23 mouse cellular contexts compared by ENCODE assay signal in the genomic region with DNA sequence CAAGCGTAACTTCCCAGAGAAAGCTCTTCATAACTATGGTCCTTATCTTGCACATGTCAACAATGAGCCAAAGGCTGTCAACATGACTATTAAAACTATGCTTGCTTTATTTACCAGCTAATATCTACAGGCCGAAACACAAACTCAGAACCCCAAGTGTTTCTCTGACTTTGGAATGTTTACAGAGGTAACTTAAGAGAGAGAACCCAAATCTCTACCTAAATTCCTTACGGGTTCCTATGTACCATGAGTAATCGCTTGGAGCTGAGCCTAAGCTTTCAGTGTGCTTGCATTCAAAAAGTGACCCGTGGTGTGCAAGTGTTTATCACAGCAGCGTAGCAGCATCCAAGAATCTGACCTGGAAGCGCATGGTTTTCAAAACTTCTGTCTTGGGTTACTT. TPM values are rescaled to one million over a fixed set of nuclear protein-coding genes. Genes with fewer than 3 reads are reported as not detected.
DNase-seq lines count a peak whose midpoint lies in the region; ATAC-seq and TF ChIP-seq lines count a peak whose summit lies in the region.
"Had no signal": no experiment of that assay in that cellular context is flagged by ENCODE, and none has a peak within 500 bp of the region (broad histone marks: within the 10 kb centered on the region; RNA-seq: fewer than 3 reads in every experiment).

No protein-coding gene starts in this region.

- H3K27me3 ChIP-seq in heart, embryonic 16.5 days (ENCODE audit: control insufficient read depth, insufficient read depth, low read length), result no peaks in the 10 kb centered on the region
- H3K27me3 ChIP-seq: embryonic facial prominence, embryonic 12.5 days; forebrain, embryonic 12.5 days had no signal

- no peak overlapping the region for H3K9ac ChIP-seq in heart, embryonic 16.5 days (ENCODE audit: low read length)
- H3K9ac ChIP-seq: embryonic facial prominence, embryonic 12.5 days; forebrain, embryonic 12.5 days had no signal

- peaks cover 12% of the 10 kb centered on the region for H3K4me1 ChIP-seq in heart, embryonic 16.5 days (ENCODE audit: control insufficient read depth, insufficient read depth, low read length)
- H3K4me1 ChIP-seq in embryonic fibroblast, embryonic 13.5 days (ENCODE audit: control insufficient read depth, insufficient read depth, low read length), result peaks cover 9% of the 10 kb centered on the region

- no peaks in the 10 kb centered on the region for H3K36me3 ChIP-seq in heart, embryonic 16.5 days (ENCODE audit: control insufficient read depth, insufficient read depth)
- H3K36me3 ChIP-seq: embryonic facial prominence, embryonic 10.5 days; embryonic facial prominence, embryonic 12.5 days had no signal

- no peaks in the 10 kb centered on the region for H3K9me3 ChIP-seq in heart, embryonic 16.5 days (replicated peaks; ENCODE audit: control insufficient read depth, low read length)
- H3K9me3 ChIP-seq: embryonic facial prominence, embryonic 10.5 days; embryonic facial prominence, embryonic 12.5 days; forebrain, embryonic 12.5 days had no signal

- no peak overlapping the region for H3K4me2 ChIP-seq in heart, embryonic 16.5 days (ENCODE audit: low read depth, low read length)
- H3K4me2 ChIP-seq: embryonic facial prominence, embryonic 12.5 days; forebrain, embryonic 12.5 days had no signal

- WGBS in heart, embryonic 16.5 days, result 58% methylated on average over 7 of the region's 7 CpGs

- TF ChIP-seq CTCF in embryonic fibroblast, embryonic 13.5 days (IDR thresholded peaks at IDR 0.05; ENCODE audit: borderline replicate concordance, insufficient read depth, low read length), result no peak

- ATAC-seq in heart, embryonic 16.5 days (replicated peaks; ENCODE audit: extremely low read depth, insufficient read depth, low FRiP score), result no peak
- ATAC-seq: activated CD4-positive, CD25-positive, alpha-beta regulatory T cell, adult 4 months; forebrain, embryonic 14.5 days; forebrain, embryonic 16.5 days had no signal

- H3K4me3 ChIP-seq in heart, embryonic 16.5 days (ENCODE audit: low read length), result no peak overlapping the region
- no peak overlapping the region for H3K4me3 ChIP-seq in embryonic fibroblast, embryonic 13.5 days (ENCODE audit: insufficient read depth, low read length)
- H3K4me3 ChIP-seq: embryonic facial prominence, embryonic 10.5 days; embryonic facial prominence, embryonic 12.5 days; erythroblast, embryonic 14.5 days; forebrain, embryonic 10.5 days; forebrain, embryonic 12.5 days had no signal

- no peak for TF ChIP-seq POLR2A in embryonic fibroblast, embryonic 13.5 days (IDR thresholded peaks at IDR 0.05; ENCODE audit: low read depth, low read length)

- H3K27ac ChIP-seq in heart, embryonic 16.5 days (ENCODE audit: low read length), result peak overlapping the region; percentile 39; the same call in 1 of the 2 replicates
- H3K27ac ChIP-seq in embryonic fibroblast, embryonic 13.5 days (ENCODE audit: insufficient read depth, low read length), result 0 out of 2 replicates have a peak overlapping the region, but pooled peaks have one; percentile 15
- H3K27ac ChIP-seq: embryonic facial prominence, embryonic 10.5 days; embryonic facial prominence, embryonic 12.5 days; forebrain, embryonic 10.5 days; forebrain, embryonic 12.5 days had no signal

- DNase-seq in heart, adult 11 months, result no peak
- DNase-seq in lung, postnatal 25 days (ENCODE audit: low spot score), result peak; percentile 32
- no peak for DNase-seq in lung, postnatal 10 days
- peak; percentile 79 for DNase-seq in 3T3-L1 (ENCODE audit: low read depth, low spot score)
- DNase-seq in thymus, postnatal 36 days, result no peak
- DNase-seq: adrenal gland, adult 8-10 months; adrenal gland, postnatal 14 days; adrenal gland, postnatal 36 days; cerebellum, adult 11-12 months; cerebellum, adult 2 months; cerebellum, adult 9-10 months; cerebellum, postnatal 10 days; cerebellum, postnatal 25 days had no signal

RNA-seq across cellular contexts. Expression of gene Hs2st1, which starts 4.8 kb away (rescaled TPM):
- polyA plus RNA-seq in heart, embryonic 16.5 days (2015; fragmentation: Nextera tagmentation; extraction: Ambion mirVana), result 6.3 and 6.6 TPM in 2 replicates
- polyA plus RNA-seq in embryonic fibroblast, embryonic 13.5 days (2011; ENCODE audit: insufficient read length, low read depth, missing spikeins), result 75.7 and 83.7 TPM in 2 replicates

RNA-seq across cellular contexts. Expression of gene Selenof, which starts 4.9 kb away (rescaled TPM):
- polyA plus RNA-seq in heart, embryonic 16.5 days (2015; fragmentation: Nextera tagmentation; extraction: Ambion mirVana), result 453 and 470 TPM in 2 replicates
- polyA plus RNA-seq in embryonic fibroblast, embryonic 13.5 days (2011; ENCODE audit: insufficient read length, low read depth, missing spikeins), result 653 and 674 TPM in 2 replicates

Comparison
In these comparisons a context has a peak if more than half of its experiments do, and no peak if none do; other contexts are left out.
1. DNase-seq: peak in lung, postnatal 25 days (single experiment) and 3T3-L1 (single experiment); none in heart, adult 11 months (single experiment), lung, postnatal 10 days (single experiment) and thymus, postnatal 36 days (0 of 2).
2. RNA of gene Hs2st1, which starts 4.8 kb away (polyA plus RNA-seq): 75.7 to 83.7 TPM in embryonic fibroblast, embryonic 13.5 days; 6.3 to 6.6 TPM in heart, embryonic 16.5 days; every median in the first group is over 10 times any median in the second.